Mouse (Mus musculus) left cerebral cortex, adult 11 months (tissue): ENCODE measurements around the gene Tbx10.
A peak's percentile ranks its signal among the peaks of the same experiment; 100 is the strongest.
"Not testable (repeated sequence)": the region's sequence is repeated elsewhere in the genome, so short reads cannot be mapped to it uniquely, and the experiment has no call there.

ENCODE experiments used
- DNase-seq: peaks from one replicate; pipeline ENCODE4 v3.0.0; 2022; ENCODE audit warnings: low spot score

Tbx10 gene

DNA sequence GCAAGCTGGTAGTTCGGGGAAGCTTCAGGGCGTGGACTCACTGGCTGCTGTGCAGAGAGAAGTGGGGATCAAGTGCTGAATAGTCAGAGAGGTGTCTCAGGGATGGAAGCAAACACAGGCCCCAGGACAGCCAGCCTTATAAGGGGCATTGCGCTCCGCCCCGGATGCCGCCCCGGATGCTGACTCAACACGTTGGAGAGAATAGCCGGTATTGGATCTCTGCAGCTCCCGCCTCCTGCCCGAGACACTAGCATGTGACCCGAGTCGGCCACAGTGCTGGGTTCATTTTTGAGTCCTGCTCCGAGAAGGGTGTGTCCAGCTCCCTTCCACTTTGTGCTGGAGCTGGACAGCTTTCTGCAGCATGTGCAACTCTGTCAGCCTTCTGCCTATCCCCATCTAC, 49.6 kb downstream of the Tbx10 start:
- DNase-seq, result no peak

DNA sequence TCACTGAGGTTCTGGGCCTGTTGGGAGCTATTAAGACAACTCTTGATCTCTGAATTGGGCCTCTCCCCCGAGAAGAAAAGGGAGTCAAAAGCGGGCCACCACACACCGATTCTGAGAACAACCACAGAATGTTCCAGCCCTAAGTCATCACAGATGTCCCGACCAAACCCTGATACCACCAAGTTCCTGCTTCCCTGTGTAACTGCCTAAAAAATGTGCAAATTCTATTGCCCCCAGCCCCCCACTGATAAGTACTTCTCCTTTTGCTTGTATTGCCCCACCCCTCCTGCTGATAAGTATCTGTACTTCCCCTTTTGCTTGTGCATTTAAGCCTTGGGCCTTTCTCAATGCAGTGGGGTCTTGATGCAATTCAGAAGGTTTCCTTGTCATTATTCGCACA, 51.6 kb downstream of the Tbx10 start:
- not testable (repeated sequence) for DNase-seq

DNA sequence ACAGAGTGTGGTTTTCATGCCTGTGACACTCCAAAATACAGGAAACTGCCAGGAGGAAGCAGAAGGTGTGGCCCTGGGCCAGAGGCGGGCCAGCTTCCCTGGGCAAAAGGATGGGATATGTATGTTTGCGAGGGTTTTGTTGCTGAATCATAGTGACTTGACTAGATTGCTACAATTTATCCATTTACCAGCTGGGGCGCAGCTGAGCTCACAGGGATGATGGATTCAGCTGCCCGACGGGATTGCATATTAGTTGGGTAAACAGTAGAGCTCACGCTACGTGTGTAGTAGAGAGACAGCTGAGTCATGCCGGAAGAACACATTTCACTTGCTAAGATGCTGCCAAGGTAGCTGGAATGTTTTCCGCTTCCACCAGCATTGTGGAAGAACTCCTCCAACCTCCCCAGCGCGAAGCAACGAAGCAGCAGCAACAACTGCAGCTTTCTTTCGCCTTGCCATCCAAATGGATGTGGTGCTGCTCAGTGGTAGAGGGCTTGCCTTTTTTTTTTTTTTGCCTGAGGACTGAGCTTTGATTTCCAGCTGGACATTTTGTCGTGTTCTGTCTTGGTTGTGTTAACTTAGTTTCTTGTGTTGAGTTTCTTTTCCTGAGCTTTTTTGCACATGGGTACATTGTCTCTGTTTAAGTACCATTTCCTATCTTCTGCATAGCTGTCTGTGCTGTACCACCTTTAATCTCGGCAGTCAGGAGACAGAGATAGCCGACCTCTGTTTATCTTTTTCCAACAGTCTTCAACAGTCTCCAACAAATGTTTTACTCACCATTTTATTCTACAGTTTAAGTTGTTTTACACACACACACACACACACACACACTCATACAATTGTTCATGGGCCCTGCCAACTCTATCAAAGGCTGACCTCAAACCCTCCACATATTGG, 53.7 kb downstream of the Tbx10 start, which contains the start of gene Gstp2:
Gene Gstp2 (minus strand): TSS at position 58 of the 900 bp plus-strand sequence.
- peak; percentile 79 for DNase-seq

DNA sequence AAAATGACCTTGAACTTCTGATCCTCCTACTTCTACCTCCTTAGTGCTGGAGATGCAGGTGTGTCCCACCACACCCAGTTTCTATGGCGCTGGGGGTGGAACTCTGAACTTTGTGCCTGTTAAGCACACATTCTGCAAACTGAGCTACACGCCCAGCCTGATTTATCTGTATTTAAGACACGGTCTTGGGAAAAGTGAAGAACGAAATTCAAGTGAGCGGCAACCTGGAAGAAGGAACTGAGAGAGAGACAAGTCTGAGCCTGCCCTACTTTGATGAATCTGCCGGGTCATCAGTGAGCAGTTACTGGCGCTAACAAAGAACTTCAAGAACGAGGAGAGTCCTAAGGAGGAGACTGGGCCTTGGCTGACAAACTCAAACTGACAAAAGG, 54.3 kb downstream of the Tbx10 start:
- DNase-seq, result no peak

DNA sequence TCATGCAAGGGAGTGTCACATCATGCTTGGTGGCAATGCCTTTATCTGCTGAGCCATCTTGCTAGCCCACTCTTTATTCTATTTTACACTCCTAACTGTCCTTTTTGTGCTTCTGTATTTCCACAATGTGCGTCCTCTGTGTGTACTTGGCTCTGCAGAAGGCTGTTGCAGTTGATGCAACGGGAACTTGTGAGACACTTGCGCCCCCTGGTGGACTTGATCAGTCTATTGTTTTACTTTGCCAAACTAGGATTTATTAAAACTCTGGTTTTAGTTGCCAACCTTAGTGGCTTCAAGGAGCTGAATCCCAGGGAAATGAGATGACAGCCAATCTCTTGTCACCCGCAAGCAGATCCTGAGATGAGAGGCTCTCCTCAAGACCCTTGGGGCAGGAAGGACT, 55.3 kb downstream of the Tbx10 start:
- no peak for DNase-seq

DNA sequence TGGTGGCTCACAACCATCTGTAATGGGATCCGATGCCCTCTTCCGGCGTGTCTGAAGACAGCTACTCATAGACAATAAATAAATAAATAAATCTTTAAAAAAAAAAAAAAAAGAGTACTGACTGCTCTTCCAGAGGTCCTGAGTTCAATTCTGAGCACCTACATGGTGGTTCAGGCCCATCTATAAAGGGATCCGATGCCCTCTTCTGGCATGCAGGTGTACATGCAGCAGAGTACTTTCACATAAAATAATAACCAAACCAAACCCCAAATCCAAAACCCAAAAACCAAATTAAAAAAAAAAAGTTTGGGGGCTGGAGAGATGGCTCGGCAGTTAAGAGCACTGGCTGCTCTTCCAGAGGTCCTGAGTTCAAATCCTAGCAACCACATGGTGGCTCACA, 56.5 kb downstream of the Tbx10 start:
- not testable (repeated sequence) for DNase-seq
